ENCODE assay signal across 12 mouse cellular contexts in the genomic region with DNA sequence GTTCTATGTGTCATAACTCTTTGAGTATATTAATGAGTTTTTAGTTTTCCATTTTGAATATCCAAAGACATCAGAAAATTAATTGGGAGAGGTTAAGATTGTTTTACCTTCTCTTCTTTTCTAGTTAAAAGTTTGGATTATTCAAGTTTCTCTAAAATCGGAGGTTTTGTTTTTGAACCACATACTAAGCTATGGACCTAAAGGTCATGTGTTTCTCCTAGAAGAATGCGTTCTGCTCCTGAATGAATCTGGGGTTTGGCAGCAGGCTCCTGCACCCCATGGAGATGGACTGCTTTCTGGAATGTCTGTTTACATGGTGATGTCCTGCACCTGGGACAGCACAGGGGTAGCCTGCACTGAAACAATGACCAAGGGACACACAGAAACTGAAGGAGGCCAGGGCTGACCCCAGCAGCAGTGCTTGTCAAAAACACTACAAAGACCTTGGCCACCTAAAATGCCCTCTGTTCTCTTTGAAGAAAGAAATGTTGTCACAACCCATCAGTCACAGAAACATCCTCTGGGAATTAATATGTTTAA.
"Had no signal": no experiment of that assay in that cellular context is flagged by ENCODE, and none has a peak within 500 bp of the region (broad histone marks: within the 10 kb centered on the region; RNA-seq: fewer than 3 reads in every experiment).

No protein-coding gene starts in this region.

- H3K4me2 ChIP-seq: limb, embryonic 13.5 days; neural tube, embryonic 12.5 days had no signal

- H3K4me1 ChIP-seq: limb, embryonic 13.5 days; neural tube, embryonic 12.5 days had no signal

- H3K9ac ChIP-seq: limb, embryonic 13.5 days; liver, embryonic 14.5 days; neural tube, embryonic 12.5 days had no signal

- H3K27me3 ChIP-seq: limb, embryonic 13.5 days; neural tube, embryonic 12.5 days had no signal

- H3K36me3 ChIP-seq: limb, embryonic 13.5 days; neural tube, embryonic 12.5 days had no signal

- H3K4me3 ChIP-seq: limb, embryonic 13.5 days; neural tube, embryonic 12.5 days had no signal

- H3K27ac ChIP-seq: kidney, postnatal 0 days; limb, embryonic 13.5 days; liver, embryonic 14.5 days; neural tube, embryonic 12.5 days; stomach, postnatal 0 days had no signal

- DNase-seq: kidney, adult 9 months; kidney, postnatal 36 days; layer of hippocampus, adult 9-11 months; layer of hippocampus, postnatal 36 days; lung, adult 18-20 months; right cerebral cortex, postnatal 25 days; thymus, postnatal 4 days had no signal

- H3K9me3 ChIP-seq: limb, embryonic 13.5 days; neural tube, embryonic 12.5 days had no signal
